Mouse (Mus musculus) midbrain, embryonic 10.5 days (tissue): ENCODE data around the gene Zfp60. TPM values are rescaled to one million over a fixed set of nuclear protein-coding genes. Genes with fewer than 3 reads are reported as not detected.

Experiments
- DNase-seq: peaks from one replicate; pipeline ENCODE4 v3.0.0-alpha.2; 2017; ENCODE audit warnings: low spot score
- H3K27ac ChIP-seq: fragments of 300-500 bp; sonication (generic); replicated peaks from 2 replicates; pipeline ENCODE4 v1.5.1; 2016; ENCODE audit warnings: mild to moderate bottlenecking
- H3K27me3 ChIP-seq: fragments of 300-500 bp; sonication (generic); 2 replicates; pipeline ENCODE4 v1.6.1; 2016; ENCODE audit warnings: low read depth, mild to moderate bottlenecking; ENCODE audit not compliant: poor library complexity, severe bottlenecking
- H3K36me3 ChIP-seq: fragments of 300-500 bp; sonication (generic); 2 replicates; pipeline ENCODE4 v1.6.1; 2016; ENCODE audit warnings: mild to moderate bottlenecking, moderate library complexity
- H3K4me1 ChIP-seq: fragments of 300-500 bp; sonication (generic); 2 replicates; pipeline ENCODE4 v1.6.1; 2016
- H3K4me3 ChIP-seq: fragments of 300-500 bp; sonication (generic); 2 replicates; pipeline ENCODE4 v1.5.1; 2016; ENCODE audit warnings: mild to moderate bottlenecking, moderate library complexity
- H3K9me3 ChIP-seq: fragments of 300-500 bp; sonication (generic); replicated peaks from 2 replicates; pipeline ENCODE4 v1.6.1; 2016; ENCODE audit warnings: mild to moderate bottlenecking
- WGBS: fragments of 180-500 bp; shearing (Covaris S2); methylation state at CpG from one replicate; pipeline ENCODE4 v1.1.7; 2016; 5-methylcytosine and 5-hydroxymethylcytosine counted together
- polyA plus RNA-seq: library from polyadenylated mRNA; unstranded; fragments of >200 nt; fragmentation: Nextera tagmentation; extraction: Ambion mirVana; gene quantifications from 2 replicates; pipeline ENCODE4 v1.2.1, GENCODE M21; 2016

The Zfp60 gene
- polyA plus RNA-seq, 1 experiment from 2014 or later = 62.4 TPM

DNA sequence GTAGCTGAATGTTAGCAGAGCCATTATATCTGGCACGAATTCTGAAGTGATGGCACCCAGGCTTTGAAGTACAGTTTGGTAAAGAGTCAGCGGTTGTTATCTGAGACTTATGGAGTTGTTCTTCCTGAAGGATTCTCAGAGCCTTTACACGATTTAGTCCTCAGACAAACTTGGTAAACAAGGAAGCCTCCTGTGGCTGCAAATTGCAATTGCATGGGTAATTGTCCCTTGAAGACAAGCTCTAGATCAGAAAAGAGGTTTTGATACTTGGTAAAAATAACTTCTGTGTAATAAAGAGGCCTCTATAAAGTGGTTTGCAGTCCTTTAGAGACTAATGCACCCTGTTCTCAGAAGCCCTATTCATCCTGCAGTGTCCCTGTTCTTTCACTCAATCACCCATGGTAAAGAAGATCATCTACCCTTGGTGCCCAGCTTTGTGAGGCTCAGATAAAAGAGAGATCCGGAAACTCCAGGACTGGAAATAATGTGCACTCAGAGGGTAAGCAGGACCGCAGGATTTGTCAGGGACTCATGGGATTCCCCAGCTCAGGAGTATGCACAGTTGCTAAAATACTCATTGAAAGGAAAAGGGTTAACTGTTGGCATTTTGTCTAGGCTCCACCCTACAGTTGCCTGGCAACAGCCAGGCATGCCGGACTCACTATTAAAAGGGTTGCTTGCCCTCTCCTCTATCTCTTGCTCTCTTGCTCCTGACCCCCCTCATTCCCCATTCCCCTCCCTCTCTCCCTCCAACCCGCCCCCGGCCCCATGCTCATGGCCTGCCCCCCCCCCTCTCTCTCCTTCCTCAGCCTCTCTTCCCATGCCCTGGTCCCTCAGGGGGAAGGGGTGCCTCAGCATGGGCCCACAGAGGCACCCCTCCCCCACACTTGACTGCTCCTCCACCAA, 67.0 kb downstream of the Zfp60 start:
- Histone ChIP-seq H3K4me3 (peak overlapping the region; percentile 32), H3K27ac (peak overlapping the region; percentile 83), H3K4me1 (peaks cover 54% of the 10 kb centered on the region), H3K9me3 (peaks cover 6% of the 10 kb centered on the region; the same call in 1 of the 2 replicates), H3K27me3 (no peaks in the 10 kb centered on the region), H3K36me3 (no peaks in the 10 kb centered on the region)
- 27% methylated on average over 7 of the region's 8 CpGs for WGBS
- peak; percentile 84 for DNase-seq

DNA sequence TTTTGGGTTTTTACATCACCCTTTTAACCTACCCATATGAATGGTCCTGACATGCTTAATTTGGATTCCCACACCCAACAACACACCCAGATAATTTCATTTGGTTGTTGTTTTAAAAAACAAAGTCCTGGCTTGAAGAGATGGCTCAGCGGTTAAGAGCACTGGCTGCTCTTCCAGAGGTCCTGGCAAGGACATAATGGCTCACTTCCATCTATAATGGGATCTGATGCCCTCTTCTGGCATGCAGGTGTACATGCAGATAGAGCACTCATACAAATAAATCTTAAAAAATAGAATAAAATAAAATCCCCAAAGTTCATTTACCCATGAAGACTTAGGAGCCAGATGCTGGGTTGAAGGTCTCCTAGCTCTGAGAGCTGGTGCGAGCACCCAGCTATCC, 69.9 kb downstream of the Zfp60 start:
- Histone ChIP-seq H3K36me3 (peaks cover under 1% of the 10 kb centered on the region; the same call in 1 of the 2 replicates), H3K4me3 (no peak overlapping the region), H3K4me1 (peaks cover 43% of the 10 kb centered on the region), H3K27ac (no peak overlapping the region), H3K9me3 (peaks cover 6% of the 10 kb centered on the region; the same call in 1 of the 2 replicates), H3K27me3 (no peaks in the 10 kb centered on the region)
- WGBS = 59% methylated on average over 2 of the region's 2 CpGs
- DNase-seq = no peak

DNA sequence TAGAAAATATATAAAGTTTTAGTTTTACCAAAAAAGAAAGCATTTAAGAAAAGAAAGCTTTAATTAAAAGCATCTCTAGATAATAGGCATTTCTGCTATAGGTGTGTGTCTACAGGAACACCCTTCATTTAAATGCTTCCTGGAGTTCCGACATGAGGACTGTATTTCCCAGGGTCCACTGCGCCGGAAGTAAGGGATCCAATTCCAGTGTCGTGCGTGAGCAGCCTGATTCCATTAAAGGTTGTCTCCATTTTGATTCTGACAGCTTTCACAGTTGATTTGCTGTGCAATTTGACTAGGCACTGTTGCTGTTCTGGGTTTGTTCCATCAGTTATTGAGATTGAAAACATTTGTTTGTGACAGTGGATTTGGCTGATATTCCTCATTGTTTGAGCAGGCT, 71.8 kb downstream of the Zfp60 start:
- 79% methylated on average over 5 of the region's 5 CpGs for WGBS
- Histone ChIP-seq H3K4me1 (peaks cover 38% of the 10 kb centered on the region), H3K9me3 (no peaks in the 10 kb centered on the region), H3K36me3 (peaks cover 11% of the 10 kb centered on the region), H3K4me3 (no peak overlapping the region), H3K27ac (no peak overlapping the region), H3K27me3 (no peaks in the 10 kb centered on the region)
- no peak for DNase-seq

Other genes starting within 250 kb of the Zfp60 start
- 16.4 and 19.2 TPM in 2 replicates for gene Sertad1, start 244.5 kb upstream of the Zfp60 start, polyA plus RNA-seq
- 2.3 and 2.5 TPM in 2 replicates for gene Prx, start 232.1 kb upstream of the Zfp60 start, polyA plus RNA-seq
- gene Hipk4, start 208.1 kb upstream of the Zfp60 start, polyA plus RNA-seq = 0.33 and 0.52 TPM in 2 replicates
- gene Pld3, start 178.2 kb upstream of the Zfp60 start, polyA plus RNA-seq = 52.0 and 61.2 TPM in 2 replicates
- 37.3 and 39.3 TPM in 2 replicates for gene 2310022A10Rik, start 178.2 kb upstream of the Zfp60 start, polyA plus RNA-seq
- 85.9 and 89.4 TPM in 2 replicates for gene Akt2, start 139.8 kb upstream of the Zfp60 start, polyA plus RNA-seq
- gene Ttc9b, start 77.5 kb upstream of the Zfp60 start, polyA plus RNA-seq = 2.6 and 5.5 TPM in 2 replicates
- gene Map3k10, start 56.8 kb upstream of the Zfp60 start, polyA plus RNA-seq = 7.5 and 10.1 TPM in 2 replicates
- 6.3 and 7.7 TPM in 2 replicates for gene Zfp607b, start 42.0 kb upstream of the Zfp60 start, polyA plus RNA-seq
- gene Zfp626, start 75.8 kb downstream of the Zfp60 start, polyA plus RNA-seq = 1.9 and 2.1 TPM in 2 replicates
- gene Zfp59, start 107.2 kb downstream of the Zfp60 start, polyA plus RNA-seq = 9.9 and 11.1 TPM in 2 replicates
- 3.9 and 4.3 TPM in 2 replicates for gene Zfp607a, start 126.1 kb downstream of the Zfp60 start, polyA plus RNA-seq
- gene Zfp974, start 198.1 kb downstream of the Zfp60 start, polyA plus RNA-seq = 10.4 and 12.4 TPM in 2 replicates
- 22.4 and 23.8 TPM in 2 replicates for gene Zfp780b, start 247.8 kb downstream of the Zfp60 start, polyA plus RNA-seq